Mouse (Mus musculus): ENCODE data around the gene Dgcr6. TPM values are rescaled to one million over a fixed set of nuclear protein-coding genes. Genes with fewer than 3 reads are reported as not detected.

Gene Dgcr6
- polyA plus RNA-seq, 1 experiment from 2014 or later, result 135 TPM

GRCm38 (mm10) chr16:18084262-18084661, 31.6 kb downstream of the Dgcr6 start:
- Histone ChIP-seq H3K27ac (no peak overlapping the region), H3K4me2 (no peak overlapping the region), H3K4me3 (replicated peaks) (no peak overlapping the region), H3K9me3 (no peaks in the 10 kb centered on the region), H3K4me1 (replicated peaks) (peaks cover 9% of the 10 kb centered on the region; the same call in 1 of the 2 replicates), H3K36me3 (peaks cover 5% of the 10 kb centered on the region; the same call in 1 of the 2 replicates), H3K9ac (replicated peaks) (no peak overlapping the region), H3K27me3 (peaks cover 18% of the 10 kb centered on the region)
- no peak for ATAC-seq (ENCODE audit: insufficient number of reproducible peaks, insufficient read depth, low FRiP score, low TSS enrichment, low read depth)
- WGBS, result 83% methylated on average over 7 of the region's 7 CpGs

- Histone ChIP-seq H3K9ac (replicated peaks) (no peak overlapping the region), H3K4me3 (replicated peaks) (no peak overlapping the region), H3K9me3 (no peaks in the 10 kb centered on the region), H3K4me2 (no peak overlapping the region), H3K36me3 (no peaks in the 10 kb centered on the region), H3K4me1 (replicated peaks) (peaks cover 18% of the 10 kb centered on the region; the same call in 1 of the 2 replicates), H3K27ac (no peak overlapping the region), H3K27me3 (peaks cover 18% of the 10 kb centered on the region)
- no peak for ATAC-seq (ENCODE audit: insufficient number of reproducible peaks, insufficient read depth, low FRiP score, low TSS enrichment, low read depth)
- WGBS, result 88% methylated on average over 5 of the region's 5 CpGs
These were observed 34.4 kb downstream of the Dgcr6 start for GRCm38 (mm10) chr16:18087101-18087500.

GRCm38 (mm10) chr16:18096348-18096747, 43.7 kb downstream of the Dgcr6 start:
- ATAC-seq (ENCODE audit: insufficient number of reproducible peaks, insufficient read depth, low FRiP score, low TSS enrichment, low read depth), result no peak
- 60% methylated on average over 5 of the region's 5 CpGs for WGBS
- H3K27me3 ChIP-seq, result no peaks in the 10 kb centered on the region
- no peak overlapping the region for H3K27ac ChIP-seq
- no peak overlapping the region for H3K4me2 ChIP-seq
- H3K4me3 ChIP-seq (replicated peaks), result no peak overlapping the region
- no peak overlapping the region for H3K9ac ChIP-seq (replicated peaks)
- H3K36me3 ChIP-seq, result no peaks in the 10 kb centered on the region
- H3K4me1 ChIP-seq (replicated peaks), result no peaks in the 10 kb centered on the region
- peaks cover 7% of the 10 kb centered on the region; the same call in 1 of the 2 replicates for H3K9me3 ChIP-seq

GRCm38 (mm10) chr16:18102816-18103215, 50.2 kb downstream of the Dgcr6 start:
- Histone ChIP-seq H3K4me1 (replicated peaks) (peaks cover 8% of the 10 kb centered on the region; the same call in 1 of the 2 replicates), H3K4me2 (no peak overlapping the region), H3K36me3 (no peaks in the 10 kb centered on the region), H3K9ac (replicated peaks) (no peak overlapping the region), H3K27ac (no peak overlapping the region), H3K27me3 (no peaks in the 10 kb centered on the region), H3K9me3 (no peaks in the 10 kb centered on the region), H3K4me3 (replicated peaks) (no peak overlapping the region)
- WGBS, result 79% methylated on average over 4 of the region's 4 CpGs
- ATAC-seq (ENCODE audit: insufficient number of reproducible peaks, insufficient read depth, low FRiP score, low TSS enrichment, low read depth), result no peak

GRCm38 (mm10) chr16:18103366-18103765, 50.7 kb downstream of the Dgcr6 start:
- WGBS, result 95% methylated on average over 1 of the region's 1 CpGs
- H3K27me3 ChIP-seq, result no peaks in the 10 kb centered on the region
- peaks cover 8% of the 10 kb centered on the region; the same call in 1 of the 2 replicates for H3K4me1 ChIP-seq (replicated peaks)
- H3K4me2 ChIP-seq, result no peak overlapping the region
- H3K36me3 ChIP-seq, result no peaks in the 10 kb centered on the region
- ATAC-seq (ENCODE audit: insufficient number of reproducible peaks, insufficient read depth, low FRiP score, low TSS enrichment, low read depth), result no peak
- H3K4me3 ChIP-seq (replicated peaks), result no peak overlapping the region
- no peaks in the 10 kb centered on the region for H3K9me3 ChIP-seq
- H3K27ac ChIP-seq, result no peak overlapping the region
- no peak overlapping the region for H3K9ac ChIP-seq (replicated peaks)

- Histone ChIP-seq H3K27me3 (no peaks in the 10 kb centered on the region), H3K4me2 (0 out of 2 replicates have a peak overlapping the region, but pooled peaks have one; percentile 5), H3K4me3 (replicated peaks) (no peak overlapping the region), H3K9me3 (no peaks in the 10 kb centered on the region), H3K27ac (no peak overlapping the region), H3K9ac (replicated peaks) (no peak overlapping the region), H3K36me3 (no peaks in the 10 kb centered on the region), H3K4me1 (replicated peaks) (peaks cover 8% of the 10 kb centered on the region; the same call in 1 of the 2 replicates)
- 21% methylated on average over 6 of the region's 6 CpGs for WGBS
- ATAC-seq (ENCODE audit: insufficient number of reproducible peaks, insufficient read depth, low FRiP score, low TSS enrichment, low read depth), result no peak
These were observed 51.1 kb downstream of the Dgcr6 start for GRCm38 (mm10) chr16:18103808-18104207.

- peaks cover 18% of the 10 kb centered on the region for H3K4me1 ChIP-seq (replicated peaks)
- peak; percentile 50; the same call in 1 of the 2 replicates for ATAC-seq (ENCODE audit: insufficient number of reproducible peaks, insufficient read depth, low FRiP score, low TSS enrichment, low read depth)
- peaks cover 17% of the 10 kb centered on the region; the same call in 1 of the 2 replicates for H3K9me3 ChIP-seq
- H3K4me3 ChIP-seq (replicated peaks), result no peak overlapping the region
- no peak overlapping the region for H3K9ac ChIP-seq (replicated peaks)
- H3K27me3 ChIP-seq, result no peaks in the 10 kb centered on the region
- H3K27ac ChIP-seq, result no peak overlapping the region
- H3K36me3 ChIP-seq, result no peaks in the 10 kb centered on the region
- no peak overlapping the region for H3K4me2 ChIP-seq
- WGBS, result 55% methylated on average over 5 of the region's 5 CpGs
These were observed 55.7 kb downstream of the Dgcr6 start for GRCm38 (mm10) chr16:18108221-18108966.

- no peak overlapping the region for H3K4me2 ChIP-seq
- H3K4me1 ChIP-seq (replicated peaks), result peaks cover 10% of the 10 kb centered on the region; the same call in 1 of the 2 replicates
- H3K36me3 ChIP-seq, result no peaks in the 10 kb centered on the region
- ATAC-seq (ENCODE audit: insufficient number of reproducible peaks, insufficient read depth, low FRiP score, low TSS enrichment, low read depth), result no peak
- no peak overlapping the region for H3K4me3 ChIP-seq (replicated peaks)
- H3K27me3 ChIP-seq, result peaks cover 5% of the 10 kb centered on the region; the same call in 1 of the 2 replicates
- no peak overlapping the region for H3K27ac ChIP-seq
- peaks cover 17% of the 10 kb centered on the region; the same call in 1 of the 2 replicates for H3K9me3 ChIP-seq
- WGBS, result 74% methylated on average over 7 of the region's 7 CpGs
- H3K9ac ChIP-seq (replicated peaks), result no peak overlapping the region
These were observed 58.4 kb downstream of the Dgcr6 start for GRCm38 (mm10) chr16:18111042-18111441.

- peaks cover 3% of the 10 kb centered on the region; the same call in 1 of the 2 replicates for H3K9me3 ChIP-seq
- H3K4me3 ChIP-seq (replicated peaks), result no peak overlapping the region
- no peak overlapping the region for H3K4me2 ChIP-seq
- no peak overlapping the region for H3K27ac ChIP-seq
- H3K4me1 ChIP-seq (replicated peaks), result peaks cover 10% of the 10 kb centered on the region; the same call in 1 of the 2 replicates
- H3K36me3 ChIP-seq, result no peaks in the 10 kb centered on the region
- WGBS, result 80% methylated on average over 4 of the region's 4 CpGs
- ATAC-seq (ENCODE audit: insufficient number of reproducible peaks, insufficient read depth, low FRiP score, low TSS enrichment, low read depth), result no peak
- H3K9ac ChIP-seq (replicated peaks), result no peak overlapping the region
- peaks cover 5% of the 10 kb centered on the region; the same call in 1 of the 2 replicates for H3K27me3 ChIP-seq
These were observed 63.8 kb downstream of the Dgcr6 start for GRCm38 (mm10) chr16:18116467-18116866.

- no peak for ATAC-seq (ENCODE audit: insufficient number of reproducible peaks, insufficient read depth, low FRiP score, low TSS enrichment, low read depth)
- Histone ChIP-seq H3K27me3 (peaks cover 11% of the 10 kb centered on the region), H3K9me3 (no peaks in the 10 kb centered on the region), H3K4me3 (replicated peaks) (no peak overlapping the region), H3K4me2 (no peak overlapping the region), H3K27ac (no peak overlapping the region), H3K4me1 (replicated peaks) (no peaks in the 10 kb centered on the region), H3K9ac (replicated peaks) (no peak overlapping the region), H3K36me3 (no peaks in the 10 kb centered on the region)
- 82% methylated on average over 3 of the region's 3 CpGs for WGBS
These were observed 65.6 kb downstream of the Dgcr6 start for GRCm38 (mm10) chr16:18118285-18118684.

GRCm38 (mm10) chr16:18119031-18119730, 66.5 kb downstream of the Dgcr6 start:
- H3K4me3 ChIP-seq (replicated peaks), result no peak overlapping the region
- 22% methylated on average over 8 of the region's 8 CpGs for WGBS
- ATAC-seq (ENCODE audit: insufficient number of reproducible peaks, insufficient read depth, low FRiP score, low TSS enrichment, low read depth), result no peak

More at GRCm38 (mm10) chr16:18119031-18119730, 66.5 kb downstream of the Dgcr6 start:
- no peaks in the 10 kb centered on the region for H3K36me3 ChIP-seq
- H3K27me3 ChIP-seq, result peaks cover 18% of the 10 kb centered on the region
- no peaks in the 10 kb centered on the region for H3K9me3 ChIP-seq
- H3K4me1 ChIP-seq (replicated peaks), result no peaks in the 10 kb centered on the region
- H3K4me2 ChIP-seq, result no peak overlapping the region
- no peak overlapping the region for H3K9ac ChIP-seq (replicated peaks)
- no peak overlapping the region for H3K27ac ChIP-seq

Measured in limb, embryonic 12.5 days (tissue).